Mouse (Mus musculus) limb, embryonic 10.5 days (tissue): ENCODE measurements around the gene Mrps9. TPM values are rescaled to one million over a fixed set of nuclear protein-coding genes. Genes with fewer than 3 reads are reported as not detected.
"Not testable (repeated sequence)": the region's sequence is repeated elsewhere in the genome, so short reads cannot be mapped to it uniquely, and the experiment has no call there.

Experiments used
- DNase-seq: peaks from one replicate; pipeline ENCODE4 v3.0.0-alpha.2; 2017; ENCODE audit warnings: low spot score
- H3K27ac ChIP-seq: fragments of 300-500 bp; sonication (generic); 2 replicates; pipeline ENCODE4 v1.5.1; 2016; ENCODE audit warnings: mild to moderate bottlenecking
- H3K27me3 ChIP-seq: fragments of 300-500 bp; sonication (generic); 2 replicates; pipeline ENCODE4 v1.6.1; 2016; ENCODE audit warnings: low read depth, mild to moderate bottlenecking; ENCODE audit not compliant: poor library complexity, severe bottlenecking
- H3K36me3 ChIP-seq: fragments of 300-500 bp; sonication (generic); 2 replicates; pipeline ENCODE4 v1.6.1; 2016; ENCODE audit warnings: mild to moderate bottlenecking, moderate library complexity
- H3K4me1 ChIP-seq: fragments of 300-500 bp; sonication (generic); 2 replicates; pipeline ENCODE4 v1.6.1; 2016
- H3K4me3 ChIP-seq: fragments of 300-500 bp; sonication (generic); 2 replicates; pipeline ENCODE4 v1.5.1; 2016; ENCODE audit warnings: mild to moderate bottlenecking, moderate library complexity
- H3K9me3 ChIP-seq: fragments of 300-500 bp; sonication (generic); replicated peaks from 2 replicates; pipeline ENCODE4 v1.6.1; 2016; ENCODE audit warnings: mild to moderate bottlenecking
- WGBS: fragments of 180-500 bp; shearing (Covaris S2); methylation state at CpG from one replicate; pipeline ENCODE4 v1.1.7; 2016; 5-methylcytosine and 5-hydroxymethylcytosine counted together
- polyA plus RNA-seq: library from polyadenylated mRNA; unstranded; fragments of >200 nt; fragmentation: Nextera tagmentation; extraction: Ambion mirVana; gene quantifications from 2 replicates; pipeline ENCODE4 v1.2.1, GENCODE M21; 2016

Mrps9 gene
- polyA plus RNA-seq, 1 experiment from 2014 or later, result 57.6 TPM

DNA sequence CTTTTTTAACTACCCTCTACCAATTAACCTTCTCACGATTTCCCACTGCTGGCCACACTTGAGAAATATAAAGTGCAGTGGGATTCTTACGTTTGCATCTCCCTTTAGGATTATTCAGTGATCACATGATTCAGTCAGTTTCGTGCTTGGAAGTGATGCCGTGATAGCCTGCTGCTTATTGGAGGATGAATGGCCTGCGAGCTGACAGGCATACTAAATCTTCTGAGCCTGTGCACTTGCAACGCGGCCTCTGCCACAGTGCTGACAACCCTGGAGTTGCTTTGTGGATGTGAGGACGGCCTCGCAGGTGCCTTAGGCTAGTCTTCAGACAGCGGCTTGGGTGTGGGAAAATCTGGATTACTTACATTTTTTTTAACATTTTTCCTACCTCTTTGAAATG, 26.2 kb downstream of the Mrps9 start:
- DNase-seq, result no peak
- 79% methylated on average over 10 of the region's 10 CpGs for WGBS
- Histone ChIP-seq H3K4me1 (0 out of 2 replicates have a peak, but pooled peaks cover 3% of the 10 kb centered on the region), H3K9me3 (no peaks in the 10 kb centered on the region), H3K36me3 (peaks cover 3% of the 10 kb centered on the region; the same call in 1 of the 2 replicates), H3K4me3 (no peak overlapping the region), H3K27ac (no peak overlapping the region), H3K27me3 (no peaks in the 10 kb centered on the region)

DNA sequence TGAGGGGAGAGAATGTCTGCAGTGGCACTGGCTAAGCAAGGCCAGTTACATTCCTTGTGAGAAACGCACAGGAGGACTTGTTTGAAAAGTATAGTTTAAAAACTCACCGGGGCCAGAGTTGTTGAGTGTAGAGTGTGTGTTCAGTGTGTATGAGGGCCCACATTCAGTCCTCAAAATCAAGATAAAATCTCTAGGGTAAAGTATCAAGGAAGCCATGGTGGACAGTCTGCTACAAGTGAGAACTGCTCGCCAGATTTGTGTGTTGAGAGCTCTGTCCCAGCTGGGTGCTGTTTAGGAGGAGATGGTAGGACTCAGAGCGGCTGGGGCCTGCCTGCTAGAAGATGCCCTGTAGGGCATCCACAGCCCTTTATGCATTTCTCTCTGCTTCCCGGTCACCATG, 27.8 kb downstream of the Mrps9 start:
- Histone ChIP-seq H3K27me3 (no peaks in the 10 kb centered on the region), H3K36me3 (peaks cover 3% of the 10 kb centered on the region; the same call in 1 of the 2 replicates), H3K4me1 (no peaks in the 10 kb centered on the region), H3K9me3 (no peaks in the 10 kb centered on the region), H3K4me3 (no peak overlapping the region), H3K27ac (no peak overlapping the region)
- no peak for DNase-seq
- WGBS, result 92% methylated on average over 5 of the region's 5 CpGs

DNA sequence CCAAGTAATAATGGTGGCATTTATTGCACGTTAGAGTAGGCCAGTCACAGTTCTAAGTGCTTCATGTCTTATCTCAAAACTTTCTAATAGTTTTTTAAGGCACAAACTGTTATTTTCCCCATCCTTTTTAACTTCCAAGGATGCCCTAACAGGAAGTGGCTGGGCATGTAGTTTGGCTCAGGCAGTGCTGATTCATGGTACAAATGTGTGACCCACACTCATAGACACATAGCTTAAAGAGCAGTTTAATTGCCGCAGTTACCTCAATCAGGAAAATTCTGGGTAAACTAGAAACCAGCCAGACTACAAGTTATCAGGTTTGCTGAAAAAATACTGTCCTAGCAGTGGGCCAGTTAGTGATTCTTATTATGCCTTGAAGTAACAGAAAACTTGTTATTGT, 31.2 kb downstream of the Mrps9 start:
- no peaks in the 10 kb centered on the region for H3K4me1 ChIP-seq
- no peak overlapping the region for H3K27ac ChIP-seq
- no peaks in the 10 kb centered on the region for H3K9me3 ChIP-seq
- H3K36me3 ChIP-seq, result peaks cover 3% of the 10 kb centered on the region
- no peak overlapping the region for H3K4me3 ChIP-seq
- no peaks in the 10 kb centered on the region for H3K27me3 ChIP-seq
- DNase-seq, result no peak
- WGBS, result 96% methylated on average over 2 of the region's 2 CpGs

DNA sequence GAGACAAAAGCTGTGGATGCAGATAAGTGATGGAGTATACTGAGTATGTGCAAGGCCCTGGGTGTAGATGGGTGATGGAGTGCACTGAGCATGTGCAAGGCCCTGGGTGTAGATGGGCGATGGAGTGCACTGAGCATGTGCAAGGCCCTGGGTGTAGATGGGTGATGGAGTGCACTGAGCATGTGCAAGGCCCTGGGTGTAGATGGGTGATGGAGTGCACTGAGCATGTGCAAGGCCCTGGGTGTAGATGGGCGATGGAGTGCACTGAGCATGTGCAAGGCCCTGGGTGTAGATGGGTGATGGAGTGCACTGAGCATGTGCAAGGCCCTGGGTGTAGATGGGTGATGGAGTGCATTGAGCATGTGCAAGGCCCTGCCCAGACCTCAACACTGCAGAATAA, 32.4 kb downstream of the Mrps9 start:
- not testable (repeated sequence) for H3K4me1 ChIP-seq, H3K4me3 ChIP-seq, H3K27ac ChIP-seq, H3K36me3 ChIP-seq, H3K27me3 ChIP-seq, H3K9me3 ChIP-seq, DNase-seq
- 100% methylated on average over 2 of the region's 2 CpGs for WGBS

DNA sequence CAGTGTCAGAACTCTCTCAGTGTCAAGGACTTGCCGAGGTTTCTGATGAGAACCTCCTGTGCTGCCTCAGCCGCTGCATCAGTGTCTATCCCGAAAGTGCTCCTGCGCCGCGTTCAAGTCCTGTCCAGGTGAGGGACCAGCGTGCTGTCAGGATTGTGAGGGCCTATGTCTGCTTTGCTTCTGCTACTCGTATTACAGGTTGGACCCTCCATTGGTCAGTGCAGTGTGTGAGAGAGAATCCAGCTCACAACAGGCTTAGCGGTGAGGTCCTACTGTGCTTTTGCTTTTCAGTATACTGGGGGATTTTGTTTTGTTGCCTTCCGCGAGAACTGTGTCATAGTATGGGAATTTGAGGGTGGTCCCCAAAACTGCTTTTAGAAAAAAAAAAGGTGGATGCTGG, 36.8 kb downstream of the Mrps9 start:
- H3K27ac ChIP-seq, result no peak overlapping the region
- DNase-seq, result no peak
- WGBS, result 90% methylated on average over 11 of the region's 11 CpGs

DNA sequence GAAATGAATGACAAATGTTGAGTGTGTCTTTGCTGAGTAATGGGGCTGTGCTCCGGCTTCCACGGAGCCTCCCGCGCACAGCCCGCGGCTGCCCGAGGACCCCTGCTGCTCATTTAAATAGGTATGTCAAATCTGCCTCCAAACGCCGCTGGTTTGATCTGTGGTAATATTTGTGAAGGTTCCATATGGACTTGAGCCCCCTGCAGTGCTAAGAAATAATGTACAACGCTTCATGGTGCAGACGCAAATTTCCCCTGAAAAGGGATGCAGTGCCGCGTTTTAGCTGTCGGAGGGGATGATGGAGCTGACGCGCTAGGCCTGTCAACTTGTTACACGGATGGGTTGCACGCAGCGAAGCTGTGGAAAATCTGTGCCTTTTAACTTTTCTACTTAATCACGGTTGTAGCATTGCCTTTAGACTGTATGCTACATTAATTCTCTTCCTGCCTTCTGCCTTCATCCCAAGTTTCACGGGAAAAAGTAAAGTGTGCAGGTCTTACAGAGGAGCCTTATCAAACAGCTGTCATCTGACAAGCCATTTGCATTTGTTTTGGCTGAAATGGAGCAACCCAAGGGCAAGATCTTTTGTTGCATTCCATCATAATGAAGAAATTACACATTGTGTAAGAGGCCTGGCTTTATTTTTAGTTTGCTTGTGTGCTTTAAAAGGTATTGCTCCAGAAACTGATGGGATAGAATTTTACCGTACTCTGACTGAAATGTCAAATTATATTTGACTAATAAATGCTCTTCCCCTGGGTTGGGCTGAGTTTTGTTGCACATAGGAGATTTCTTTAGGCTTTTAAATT, 37.7 kb downstream of the Mrps9 start:
- 65% methylated on average over 22 of the region's 22 CpGs for WGBS

More for the DNA sequence above, 36.8 kb downstream of the Mrps9 start:
- no peaks in the 10 kb centered on the region for H3K9me3 ChIP-seq
- no peak overlapping the region for H3K4me3 ChIP-seq
- peaks cover 10% of the 10 kb centered on the region for H3K4me1 ChIP-seq
- peaks cover 16% of the 10 kb centered on the region for H3K36me3 ChIP-seq
- H3K27me3 ChIP-seq, result no peaks in the 10 kb centered on the region

DNA sequence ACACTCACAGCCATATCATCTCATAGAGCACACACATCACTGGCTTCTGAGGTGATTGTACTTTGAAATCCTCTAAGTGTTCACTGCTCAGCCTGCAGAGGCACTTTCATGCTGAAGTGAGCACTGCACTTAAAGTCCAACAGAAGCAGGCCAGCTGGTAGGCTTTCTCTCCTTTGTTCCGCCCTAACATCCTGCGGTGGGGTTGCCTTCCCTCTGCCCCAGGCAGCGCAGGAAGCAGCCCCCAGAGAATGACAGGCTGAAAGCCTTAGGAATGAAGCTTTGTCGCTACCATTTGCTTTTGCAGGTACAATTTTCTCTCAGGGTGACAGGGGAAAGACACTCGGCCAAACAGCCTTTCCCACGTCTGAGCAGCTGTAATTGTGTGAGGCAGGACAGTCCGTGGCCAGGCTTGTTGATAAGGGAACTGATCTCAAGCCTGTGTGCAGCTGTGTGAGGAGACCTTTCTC, 38.4 kb downstream of the Mrps9 start:
- Histone ChIP-seq H3K27ac (0 out of 2 replicates have a peak overlapping the region, but pooled peaks have one; percentile 10), H3K4me3 (no peak overlapping the region), H3K27me3 (no peaks in the 10 kb centered on the region), H3K9me3 (no peaks in the 10 kb centered on the region), H3K4me1 (peaks cover 10% of the 10 kb centered on the region), H3K36me3 (peaks cover 19% of the 10 kb centered on the region)
- no peak for DNase-seq
- 71% methylated on average over 7 of the region's 7 CpGs for WGBS

More for the DNA sequence above, 37.7 kb downstream of the Mrps9 start:
- Histone ChIP-seq H3K27me3 (no peaks in the 10 kb centered on the region), H3K4me3 (no peak overlapping the region), H3K4me1 (peaks cover 10% of the 10 kb centered on the region), H3K27ac (no peak overlapping the region), H3K36me3 (peaks cover 19% of the 10 kb centered on the region), H3K9me3 (no peaks in the 10 kb centered on the region)
- no peak for DNase-seq

DNA sequence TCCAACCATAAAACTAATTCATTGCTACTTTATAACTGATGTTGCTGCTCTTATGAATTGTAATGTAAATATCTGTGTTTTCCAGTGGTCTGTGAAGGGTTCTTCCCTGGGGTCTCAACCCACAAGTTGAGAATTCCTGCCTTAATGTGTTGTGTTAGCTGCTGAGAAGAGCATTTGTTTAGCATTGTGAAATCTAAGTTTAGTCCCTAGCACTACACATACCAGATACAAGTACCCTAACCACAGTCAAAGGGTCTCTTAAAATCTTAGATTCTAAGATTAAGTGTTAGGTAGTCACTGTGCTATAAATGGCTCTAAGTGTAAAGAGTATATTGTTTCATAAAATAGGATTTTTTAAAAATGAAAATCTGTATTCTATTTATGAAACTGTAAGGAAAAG, 43.7 kb downstream of the Mrps9 start:
- no peaks in the 10 kb centered on the region for H3K9me3 ChIP-seq
- DNase-seq, result no peak
- H3K4me3 ChIP-seq, result no peak overlapping the region
- no peaks in the 10 kb centered on the region for H3K27me3 ChIP-seq
- no peaks in the 10 kb centered on the region for H3K4me1 ChIP-seq
- H3K27ac ChIP-seq, result no peak overlapping the region
- peaks cover 33% of the 10 kb centered on the region for H3K36me3 ChIP-seq

DNA sequence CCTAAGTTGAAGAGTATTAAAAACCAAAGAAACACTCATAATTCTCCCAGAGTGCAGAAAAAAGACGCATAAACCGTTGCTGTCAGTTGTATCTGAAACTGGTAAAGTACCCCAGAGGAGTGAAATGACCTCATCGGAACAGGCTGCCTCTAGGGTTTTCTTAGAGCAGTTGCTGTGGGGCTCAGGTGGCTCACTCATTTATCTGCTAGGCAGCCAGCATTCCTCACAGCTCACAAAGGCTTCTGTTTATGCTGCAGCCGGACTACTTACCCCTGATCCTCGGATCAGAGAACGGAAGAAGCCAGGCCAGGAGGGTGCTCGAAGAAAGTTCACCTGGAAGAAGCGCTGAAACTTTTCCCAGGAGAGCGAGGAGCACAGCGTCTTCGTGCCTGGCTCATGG, 54.1 kb downstream of the Mrps9 start:
- WGBS, result 92% methylated on average over 11 of the region's 11 CpGs
- Histone ChIP-seq H3K4me1 (no peaks in the 10 kb centered on the region), H3K27ac (no peak overlapping the region), H3K4me3 (no peak overlapping the region), H3K27me3 (no peaks in the 10 kb centered on the region), H3K9me3 (no peaks in the 10 kb centered on the region), H3K36me3 (peaks cover 35% of the 10 kb centered on the region)
- no peak for DNase-seq

DNA sequence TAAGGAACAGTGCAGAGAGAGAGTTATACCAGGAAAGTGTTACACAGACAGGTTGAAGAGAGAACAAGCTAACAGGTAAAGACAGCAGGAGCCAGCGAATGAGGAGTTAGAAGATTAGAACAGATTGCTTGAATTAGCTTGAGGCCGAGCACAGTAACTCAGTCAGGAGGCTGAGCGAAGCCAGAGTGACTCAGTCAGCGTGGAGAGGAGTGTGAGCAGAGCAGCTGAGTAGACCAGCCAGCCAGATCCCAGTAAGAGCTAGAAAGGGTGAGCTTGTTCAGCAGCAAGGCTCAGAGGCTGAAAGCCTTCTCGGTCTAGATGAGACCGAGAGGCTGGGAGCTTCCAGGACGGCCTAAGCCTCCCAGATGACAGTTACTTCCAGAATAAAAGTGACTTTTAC, 55.7 kb downstream of the Mrps9 start:
- Histone ChIP-seq H3K4me1 (peaks cover 13% of the 10 kb centered on the region), H3K27ac (no peak overlapping the region), H3K9me3 (no peaks in the 10 kb centered on the region), H3K4me3 (no peak overlapping the region), H3K27me3 (no peaks in the 10 kb centered on the region), H3K36me3 (peaks cover 23% of the 10 kb centered on the region)
- no peak for DNase-seq
- WGBS, result 83% methylated on average over 7 of the region's 7 CpGs

DNA sequence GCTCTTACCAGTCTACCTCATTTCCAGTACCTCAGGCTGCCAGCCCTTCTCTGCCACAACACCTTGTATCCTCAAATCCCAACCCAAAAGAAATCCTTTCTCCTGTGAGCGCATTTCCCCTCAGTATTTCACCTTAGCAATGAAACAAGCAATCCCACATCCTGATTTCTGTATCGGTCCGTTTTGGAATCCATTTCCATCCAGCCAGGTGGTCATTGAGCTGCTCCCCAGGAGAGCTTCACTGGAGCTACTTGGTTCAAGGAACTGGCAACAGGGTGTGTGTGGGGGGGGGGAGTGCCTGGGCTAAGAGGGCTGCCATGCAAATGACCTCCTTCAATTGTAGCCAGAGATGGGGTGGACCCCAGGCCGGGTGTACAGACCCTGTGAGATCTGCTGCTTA, 56.1 kb downstream of the Mrps9 start:
- peaks cover 23% of the 10 kb centered on the region for H3K36me3 ChIP-seq
- H3K27ac ChIP-seq, result no peak overlapping the region
- H3K27me3 ChIP-seq, result no peaks in the 10 kb centered on the region
- DNase-seq, result no peak
- WGBS, result 64% methylated on average over 4 of the region's 4 CpGs
- H3K9me3 ChIP-seq, result no peaks in the 10 kb centered on the region
- peaks cover 13% of the 10 kb centered on the region for H3K4me1 ChIP-seq
- H3K4me3 ChIP-seq, result no peak overlapping the region

DNA sequence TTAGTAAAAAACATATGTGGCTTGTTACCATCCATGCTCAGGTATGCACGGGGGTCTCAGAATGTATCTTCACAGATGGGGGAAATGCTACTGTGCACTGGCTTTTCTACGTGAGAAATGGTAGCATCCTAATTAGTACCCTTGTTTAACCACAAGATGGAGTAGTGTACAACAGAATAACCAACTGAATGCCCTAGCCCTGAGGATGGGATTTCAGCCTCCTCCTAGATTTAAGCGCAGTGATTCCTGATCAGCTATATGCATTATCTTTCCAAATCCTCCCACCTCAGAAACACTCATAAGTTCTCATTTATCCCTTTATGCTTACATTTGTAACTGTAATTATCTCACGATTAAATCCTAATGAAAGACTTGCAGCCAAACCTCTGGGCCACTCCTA, 64.0 kb downstream of the Mrps9 start:
- H3K4me1 ChIP-seq, result peaks cover 18% of the 10 kb centered on the region
- no peaks in the 10 kb centered on the region for H3K36me3 ChIP-seq
- 19% methylated on average over 4 of the region's 4 CpGs for WGBS
- no peaks in the 10 kb centered on the region for H3K9me3 ChIP-seq
- no peak overlapping the region for H3K4me3 ChIP-seq
- H3K27ac ChIP-seq, result no peak overlapping the region
- 0 out of 2 replicates have a peak, but pooled peaks cover 3% of the 10 kb centered on the region for H3K27me3 ChIP-seq
- no peak for DNase-seq

DNA sequence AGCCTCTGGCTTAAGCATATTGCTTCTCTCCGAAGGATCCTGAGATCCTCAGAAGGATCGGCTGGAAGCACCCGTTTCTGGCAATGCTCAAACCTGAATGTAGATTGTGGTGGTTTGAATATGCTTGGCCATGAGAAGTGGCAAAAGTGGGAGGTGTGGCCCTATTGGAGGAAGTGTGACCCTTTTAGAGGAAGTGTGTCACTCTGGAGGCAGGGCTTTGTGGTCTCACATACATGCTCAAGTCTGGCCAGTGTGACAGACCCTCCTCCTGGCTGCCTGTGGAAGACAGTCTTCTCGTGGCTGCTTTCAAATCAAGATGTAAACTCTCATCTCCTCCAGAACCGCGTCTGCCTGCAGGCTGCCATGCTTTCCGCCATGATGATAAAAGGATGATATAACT, 65.7 kb downstream of the Mrps9 start:
- H3K9me3 ChIP-seq, result no peaks in the 10 kb centered on the region
- no peak overlapping the region for H3K4me3 ChIP-seq
- 83% methylated on average over 7 of the region's 7 CpGs for WGBS
- H3K27me3 ChIP-seq, result 0 out of 2 replicates have a peak, but pooled peaks cover 3% of the 10 kb centered on the region
- DNase-seq, result no peak
- peaks cover 4% of the 10 kb centered on the region for H3K4me1 ChIP-seq
- H3K36me3 ChIP-seq, result no peaks in the 10 kb centered on the region
- H3K27ac ChIP-seq, result no peak overlapping the region
